Mouse (Mus musculus) CD8-positive naive resting alpha-beta T cell, adult 2 months (primary cell): ENCODE results near the gene Fam187a.

Experiments used
- DNase-seq, 2 experiments: peaks; one replicate each; pipeline ENCODE4 v3.0.0; 2022; ENCODE audit warnings: low read depth in 2 of 2, low spot score in 2 of 2

Fam187a gene

GRCm38 (mm10) chr11:102884616-102885219 is at the start of gene Fam187a:
Gene Fam187a (plus strand): TSS chr11:102885169.
- no peak for DNase-seq

GRCm38 (mm10) chr11:102835549-102835948 is 49.4 kb upstream of the Fam187a start, which contains the start of gene Higd1b:
Gene Higd1b (plus strand): TSS chr11:102835849.
- no peak for DNase-seq

GRCm38 (mm10) chr11:102836146-102836545 is 48.8 kb upstream of the Fam187a start:
- DNase-seq = no peak

GRCm38 (mm10) chr11:102837385-102837784 is 47.6 kb upstream of the Fam187a start:
- DNase-seq = no peak

- no peak for DNase-seq
Measured at GRCm38 (mm10) chr11:102838126-102838525, 46.8 kb upstream of the Fam187a start.

GRCm38 (mm10) chr11:102838616-102839150 is 46.3 kb upstream of the Fam187a start:
- DNase-seq = no peak

GRCm38 (mm10) chr11:102845926-102846325 is 39.0 kb upstream of the Fam187a start:
- DNase-seq = no peak

GRCm38 (mm10) chr11:102851883-102852282 is 33.1 kb upstream of the Fam187a start:
- peak in 1 of 2 experiments; percentile 18 for DNase-seq

- DNase-seq = no peak
Measured at GRCm38 (mm10) chr11:102853760-102854159, 31.2 kb upstream of the Fam187a start.

- DNase-seq = no peak
Measured at GRCm38 (mm10) chr11:102855941-102856340, 29.0 kb upstream of the Fam187a start.

GRCm38 (mm10) chr11:102858951-102859350 is 26.0 kb upstream of the Fam187a start:
- DNase-seq = no peak

- no peak for DNase-seq
Measured at GRCm38 (mm10) chr11:102859933-102860332, 25.0 kb upstream of the Fam187a start.

- DNase-seq = peak in 1 of 2 experiments; percentile 25
Measured at GRCm38 (mm10) chr11:102864272-102864671, 20.7 kb upstream of the Fam187a start.

- no peak for DNase-seq
Measured at GRCm38 (mm10) chr11:102874801-102875334, 10.1 kb upstream of the Fam187a start.

GRCm38 (mm10) chr11:102879558-102879957 is 5.4 kb upstream of the Fam187a start:
- DNase-seq = no peak

- peak; percentile 92 to 95 for DNase-seq
Measured at GRCm38 (mm10) chr11:102880585-102881313, 4.2 kb upstream of the Fam187a start, which contains the start of the genes Eftud2 and Ccdc103. Gene Eftud2 (minus strand): TSS chr11:102880985. Gene Ccdc103 (plus strand): TSS chr11:102881204.

- DNase-seq = no peak
Measured at GRCm38 (mm10) chr11:102881314-102882198, 3.4 kb upstream of the Fam187a start.

GRCm38 (mm10) chr11:102887433-102887832 is 2.5 kb downstream of the Fam187a start:
- DNase-seq = no peak

- DNase-seq = no peak
Measured at GRCm38 (mm10) chr11:102888135-102888534, 3.2 kb downstream of the Fam187a start.

GRCm38 (mm10) chr11:102890096-102890495 is 5.1 kb downstream of the Fam187a start:
- no peak for DNase-seq
